Mouse (Mus musculus) midbrain, embryonic 11.5 days (tissue): ENCODE results near the gene Ntn4. TPM values are rescaled to one million over a fixed set of nuclear protein-coding genes. Genes with fewer than 3 reads are reported as not detected.

Experiments
- ATAC-seq: fragments of 200-750 bp; cut with Nextera tagmentation; 2 replicates; pipeline ENCODE4 v1.8.0; 2017; ENCODE audit warnings: moderate TSS enrichment, moderate library complexity; ENCODE audit not compliant: low FRiP score
- DNase-seq: peaks from one replicate; pipeline ENCODE4 v3.0.0; 2015; ENCODE audit warnings: low spot score; ENCODE audit errors: missing footprints
- H3K27ac ChIP-seq: fragments of 300-500 bp; sonication (generic); 2 replicates; pipeline ENCODE4 v1.5.1; 2014; ENCODE audit warnings: low read depth, low read length
- H3K27me3 ChIP-seq: fragments of 300-500 bp; sonication (generic); 2 replicates; pipeline ENCODE4 v1.6.1; 2014; ENCODE audit warnings: mild to moderate bottlenecking, low read length, moderate library complexity, mixed read lengths; ENCODE audit not compliant: control insufficient read depth, insufficient read depth
- H3K36me3 ChIP-seq: fragments of 300-500 bp; sonication (generic); 2 replicates; pipeline ENCODE4 v1.6.1; 2014; ENCODE audit warnings: mild to moderate bottlenecking, low read length, moderate library complexity, mixed read lengths; ENCODE audit not compliant: control insufficient read depth, insufficient read depth
- H3K4me1 ChIP-seq: fragments of 300-500 bp; sonication (generic); 2 replicates; pipeline ENCODE4 v1.6.1; 2014; ENCODE audit warnings: low read length; ENCODE audit not compliant: control insufficient read depth, insufficient read depth
- H3K4me2 ChIP-seq: fragments of 300-500 bp; sonication (generic); 2 replicates; pipeline ENCODE4 v1.6.1; 2014; ENCODE audit warnings: mild to moderate bottlenecking, moderate library complexity
- H3K4me3 ChIP-seq: fragments of 300-500 bp; sonication (generic); 2 replicates; pipeline ENCODE4 v1.5.1; 2014; ENCODE audit warnings: low read depth, low read length
- H3K9ac ChIP-seq: fragments of 300-500 bp; sonication (generic); 2 replicates; pipeline ENCODE4 v1.6.1; 2014; ENCODE audit warnings: low read length
- H3K9me3 ChIP-seq: fragments of 300-500 bp; sonication (generic); 2 replicates; pipeline ENCODE4 v1.6.1; 2016; ENCODE audit warnings: low read length; ENCODE audit not compliant: control insufficient read depth
- WGBS: fragments of 180-500 bp; shearing (Covaris S2); extraction: QIAGEN DNeasy Blood & Tissue Kit; methylation state at CpG from one replicate; pipeline ENCODE4 v1.1.7; 2014; 5-methylcytosine and 5-hydroxymethylcytosine counted together
- polyA plus RNA-seq: library from polyadenylated mRNA; unstranded; fragments of >200 nt; fragmentation: Nextera tagmentation; extraction: Ambion mirVana; gene quantifications from 2 replicates; pipeline ENCODE4 v1.2.1, GENCODE M21; 2014

Ntn4 gene
- polyA plus RNA-seq, 1 experiment from 2014 or later = 1.8 TPM

- H3K4me3 ChIP-seq = no peak overlapping the region
- peak; percentile 86 for DNase-seq
- no peaks in the 10 kb centered on the region for H3K27me3 ChIP-seq
- peaks cover 2% of the 10 kb centered on the region; the same call in 1 of the 2 replicates for H3K4me1 ChIP-seq
- no peak overlapping the region for H3K9ac ChIP-seq
- ATAC-seq = peak; percentile 69
- 57% methylated on average over 14 of the region's 14 CpGs for WGBS
- no peaks in the 10 kb centered on the region for H3K36me3 ChIP-seq
- no peak overlapping the region for H3K4me2 ChIP-seq
- H3K27ac ChIP-seq = no peak overlapping the region
- H3K9me3 ChIP-seq = no peaks in the 10 kb centered on the region
Measured at GRCm38 (mm10) chr10:93751302-93751701, 110.8 kb downstream of the Ntn4 start.

- DNase-seq = no peak
- Histone ChIP-seq H3K9ac (no peak overlapping the region), H3K36me3 (no peaks in the 10 kb centered on the region), H3K27me3 (no peaks in the 10 kb centered on the region), H3K27ac (no peak overlapping the region), H3K4me1 (peaks cover 2% of the 10 kb centered on the region; the same call in 1 of the 2 replicates), H3K4me3 (no peak overlapping the region), H3K4me2 (no peak overlapping the region), H3K9me3 (no peaks in the 10 kb centered on the region)
- WGBS = 93% methylated on average over 13 of the region's 13 CpGs
- no peak for ATAC-seq
Measured at GRCm38 (mm10) chr10:93753711-93754391, 113.4 kb downstream of the Ntn4 start.

GRCm38 (mm10) chr10:93756211-93756610 lies 115.7 kb downstream of the Ntn4 start:
- Histone ChIP-seq H3K9ac (no peak overlapping the region), H3K36me3 (no peaks in the 10 kb centered on the region), H3K4me3 (no peak overlapping the region), H3K4me2 (no peak overlapping the region), H3K9me3 (no peaks in the 10 kb centered on the region), H3K27me3 (no peaks in the 10 kb centered on the region), H3K4me1 (no peaks in the 10 kb centered on the region), H3K27ac (no peak overlapping the region)
- 0 out of 2 replicates have a peak, but pooled peaks have one; percentile 27 for ATAC-seq
- 33% methylated on average over 10 of the region's 10 CpGs for WGBS
- no peak for DNase-seq

GRCm38 (mm10) chr10:93759644-93760043 lies 119.2 kb downstream of the Ntn4 start:
- Histone ChIP-seq H3K36me3 (no peaks in the 10 kb centered on the region), H3K4me1 (no peaks in the 10 kb centered on the region), H3K4me3 (no peak overlapping the region), H3K4me2 (no peak overlapping the region), H3K27ac (no peak overlapping the region), H3K9ac (no peak overlapping the region), H3K27me3 (no peaks in the 10 kb centered on the region), H3K9me3 (no peaks in the 10 kb centered on the region)
- ATAC-seq (no peak), DNase-seq (no peak)
- WGBS = 85% methylated on average over 4 of the region's 4 CpGs

GRCm38 (mm10) chr10:93760429-93760828 lies 119.9 kb downstream of the Ntn4 start:
- no peak for ATAC-seq
- no peak overlapping the region for H3K9ac ChIP-seq
- 81% methylated on average over 5 of the region's 5 CpGs for WGBS
- no peaks in the 10 kb centered on the region for H3K27me3 ChIP-seq
- no peak overlapping the region for H3K27ac ChIP-seq
- no peak overlapping the region for H3K4me3 ChIP-seq
- H3K4me1 ChIP-seq = no peaks in the 10 kb centered on the region
- H3K9me3 ChIP-seq = no peaks in the 10 kb centered on the region
- no peak overlapping the region for H3K4me2 ChIP-seq
- DNase-seq = no peak
- H3K36me3 ChIP-seq = no peaks in the 10 kb centered on the region

- H3K27me3 ChIP-seq = no peaks in the 10 kb centered on the region
- ATAC-seq (no peak), DNase-seq (peak; percentile 90)
- H3K36me3 ChIP-seq = no peaks in the 10 kb centered on the region
- no peaks in the 10 kb centered on the region for H3K4me1 ChIP-seq
- H3K4me2 ChIP-seq = no peak overlapping the region
- H3K27ac ChIP-seq = no peak overlapping the region
- no peak overlapping the region for H3K9ac ChIP-seq
- H3K4me3 ChIP-seq = no peak overlapping the region
- WGBS = 35% methylated on average over 5 of the region's 5 CpGs
- H3K9me3 ChIP-seq = no peaks in the 10 kb centered on the region
Measured at GRCm38 (mm10) chr10:93763074-93763473, 122.6 kb downstream of the Ntn4 start.

- Histone ChIP-seq H3K4me2 (no peak overlapping the region), H3K4me3 (no peak overlapping the region), H3K27me3 (no peaks in the 10 kb centered on the region), H3K27ac (no peak overlapping the region), H3K36me3 (no peaks in the 10 kb centered on the region), H3K9ac (no peak overlapping the region), H3K9me3 (no peaks in the 10 kb centered on the region), H3K4me1 (no peaks in the 10 kb centered on the region)
- ATAC-seq = no peak
- DNase-seq = no peak
- 90% methylated on average over 5 of the region's 5 CpGs for WGBS
Measured at GRCm38 (mm10) chr10:93766221-93766620, 125.7 kb downstream of the Ntn4 start.

GRCm38 (mm10) chr10:93767245-93767644 lies 126.8 kb downstream of the Ntn4 start:
- Histone ChIP-seq H3K27ac (no peak overlapping the region), H3K36me3 (no peaks in the 10 kb centered on the region), H3K4me1 (no peaks in the 10 kb centered on the region), H3K27me3 (no peaks in the 10 kb centered on the region), H3K4me3 (no peak overlapping the region), H3K9ac (no peak overlapping the region), H3K9me3 (no peaks in the 10 kb centered on the region), H3K4me2 (no peak overlapping the region)
- no peak for ATAC-seq
- no peak for DNase-seq
- WGBS = 75% methylated on average over 5 of the region's 5 CpGs

GRCm38 (mm10) chr10:93768222-93768621 lies 127.7 kb downstream of the Ntn4 start:
- no peak for ATAC-seq
- H3K36me3 ChIP-seq = no peaks in the 10 kb centered on the region
- no peaks in the 10 kb centered on the region for H3K4me1 ChIP-seq
- H3K4me2 ChIP-seq = no peak overlapping the region
- no peaks in the 10 kb centered on the region for H3K27me3 ChIP-seq
- H3K27ac ChIP-seq = no peak overlapping the region
- H3K4me3 ChIP-seq = no peak overlapping the region
- H3K9ac ChIP-seq = no peak overlapping the region
- no peak for DNase-seq
- H3K9me3 ChIP-seq = no peaks in the 10 kb centered on the region
- WGBS = 73% methylated on average over 9 of the region's 9 CpGs
